Mouse (Mus musculus): Measurements from ENCODE around the gene Cdc42bpb. TPM values are rescaled to one million over a fixed set of nuclear protein-coding genes. Genes with fewer than 3 reads are reported as not detected.
A peak's percentile ranks its signal among the peaks of the same experiment; 100 is the strongest.

Cdc42bpb gene
- polyA plus RNA-seq, 1 experiment from 2014 or later, result 47.5 TPM

- Histone ChIP-seq H3K27ac (ENCODE audit: low read depth) (no peak overlapping the region), H3K9ac (no peak overlapping the region), H3K4me3 (ENCODE audit: low read depth, low read length) (no peak overlapping the region), H3K4me2 (no peak overlapping the region), H3K4me1 (ENCODE audit: insufficient read depth) (peaks cover 6% of the 10 kb centered on the region), H3K36me3 (ENCODE audit: insufficient read depth) (no peaks in the 10 kb centered on the region), H3K9me3 (ENCODE audit: low read depth, low read length) (no peaks in the 10 kb centered on the region), H3K27me3 (ENCODE audit: insufficient read depth, low read length) (peaks cover 41% of the 10 kb centered on the region)
- WGBS, result 25% methylated on average over 7 of the region's 7 CpGs
- DNase-seq, result peak; percentile 58
- ATAC-seq (ENCODE audit: insufficient read depth), result 0 out of 2 replicates have a peak, but pooled peaks have one; percentile 5
- no peak for TF ChIP-seq CTCF (IDR thresholded peaks at IDR 0.05; ENCODE audit: low read depth)
Observed at GRCm38 (mm10) chr12:111420946-111421709, 43.6 kb upstream of the Cdc42bpb start.

GRCm38 (mm10) chr12:111419918-111420317, 42.4 kb upstream of the Cdc42bpb start:
- H3K27me3 ChIP-seq (ENCODE audit: insufficient read depth, low read length), result peaks cover 33% of the 10 kb centered on the region
- no peak overlapping the region for H3K27ac ChIP-seq (ENCODE audit: low read depth)
- H3K4me3 ChIP-seq (ENCODE audit: low read depth, low read length), result no peak overlapping the region
- no peak overlapping the region for H3K4me2 ChIP-seq
- H3K4me1 ChIP-seq (ENCODE audit: insufficient read depth), result peaks cover 6% of the 10 kb centered on the region
- no peak for ATAC-seq (ENCODE audit: insufficient read depth)
- no peak overlapping the region for H3K9ac ChIP-seq
- DNase-seq, result no peak
- H3K36me3 ChIP-seq (ENCODE audit: insufficient read depth), result no peaks in the 10 kb centered on the region
- no peaks in the 10 kb centered on the region for H3K9me3 ChIP-seq (ENCODE audit: low read depth, low read length)
- WGBS, result 70% methylated on average over 5 of the region's 5 CpGs
- no peak for TF ChIP-seq CTCF (IDR thresholded peaks at IDR 0.05; ENCODE audit: low read depth)

GRCm38 (mm10) chr12:111416921-111417779, 39.6 kb upstream of the Cdc42bpb start, which contains the start of gene Exoc3l4:
TSS of gene Exoc3l4 (plus strand) at chr12:111417017.
- DNase-seq (peak; percentile 72), ATAC-seq (ENCODE audit: insufficient read depth) (peak; percentile 66)
- no peaks in the 10 kb centered on the region for H3K36me3 ChIP-seq (ENCODE audit: insufficient read depth)
- peaks cover 5% of the 10 kb centered on the region; the same call in 1 of the 2 replicates for H3K27me3 ChIP-seq (ENCODE audit: insufficient read depth, low read length)
- 3% methylated on average over 17 of the region's 17 CpGs for WGBS
- H3K9ac ChIP-seq, result peak within 1 kb of the TSS; percentile 44
- peak; percentile 25; the same call in 1 of the 2 replicates for TF ChIP-seq CTCF (IDR thresholded peaks at IDR 0.05; ENCODE audit: low read depth)
- H3K27ac ChIP-seq (ENCODE audit: low read depth), result peak within 1 kb of the TSS; percentile 65
- no peaks in the 10 kb centered on the region for H3K9me3 ChIP-seq (ENCODE audit: low read depth, low read length)
- peaks cover 11% of the 10 kb centered on the region for H3K4me1 ChIP-seq (ENCODE audit: insufficient read depth)
- H3K4me2 ChIP-seq, result peak within 1 kb of the TSS; percentile 68
- peak within 1 kb of the TSS; percentile 37 for H3K4me3 ChIP-seq (ENCODE audit: low read depth, low read length)

GRCm38 (mm10) chr12:111413300-111413699, 35.8 kb upstream of the Cdc42bpb start:
- Histone ChIP-seq H3K27ac (ENCODE audit: low read depth) (no peak overlapping the region), H3K4me1 (ENCODE audit: insufficient read depth) (peaks cover 11% of the 10 kb centered on the region), H3K27me3 (ENCODE audit: insufficient read depth, low read length) (peaks cover 3% of the 10 kb centered on the region; the same call in 1 of the 2 replicates), H3K4me2 (peak overlapping the region; percentile 67), H3K4me3 (ENCODE audit: low read depth, low read length) (peak overlapping the region; percentile 19), H3K36me3 (ENCODE audit: insufficient read depth) (no peaks in the 10 kb centered on the region), H3K9ac (peak overlapping the region; percentile 38; the same call in 1 of the 2 replicates), H3K9me3 (ENCODE audit: low read depth, low read length) (no peaks in the 10 kb centered on the region)
- peak; percentile 98 for TF ChIP-seq CTCF (IDR thresholded peaks at IDR 0.05; ENCODE audit: low read depth)
- WGBS, result under 1% methylated on average over 21 of the region's 21 CpGs
- ATAC-seq (ENCODE audit: insufficient read depth) (peak; percentile 88), DNase-seq (peak; percentile 96)

- WGBS, result 18% methylated on average over 12 of the region's 12 CpGs
- H3K4me1 ChIP-seq (ENCODE audit: insufficient read depth), result peaks cover 11% of the 10 kb centered on the region
Observed at GRCm38 (mm10) chr12:111412581-111413284, 35.2 kb upstream of the Cdc42bpb start.

GRCm38 (mm10) chr12:111411631-111412355, 34.3 kb upstream of the Cdc42bpb start:
- Histone ChIP-seq H3K4me2 (no peak overlapping the region), H3K27me3 (ENCODE audit: insufficient read depth, low read length) (peaks cover 17% of the 10 kb centered on the region; the same call in 1 of the 2 replicates), H3K4me1 (ENCODE audit: insufficient read depth) (peaks cover 5% of the 10 kb centered on the region; the same call in 1 of the 2 replicates), H3K4me3 (ENCODE audit: low read depth, low read length) (no peak overlapping the region), H3K9me3 (ENCODE audit: low read depth, low read length) (no peaks in the 10 kb centered on the region), H3K27ac (ENCODE audit: low read depth) (no peak overlapping the region), H3K36me3 (ENCODE audit: insufficient read depth) (no peaks in the 10 kb centered on the region), H3K9ac (no peak overlapping the region)
- WGBS, result 74% methylated on average over 8 of the region's 8 CpGs
- ATAC-seq (ENCODE audit: insufficient read depth) (no peak), DNase-seq (no peak)
- TF ChIP-seq CTCF (IDR thresholded peaks at IDR 0.05; ENCODE audit: low read depth), result no peak

More at GRCm38 (mm10) chr12:111412581-111413284, 35.2 kb upstream of the Cdc42bpb start:
- peak; percentile 41 for DNase-seq
- Histone ChIP-seq H3K9me3 (ENCODE audit: low read depth, low read length) (no peaks in the 10 kb centered on the region), H3K36me3 (ENCODE audit: insufficient read depth) (no peaks in the 10 kb centered on the region), H3K27me3 (ENCODE audit: insufficient read depth, low read length) (peaks cover 9% of the 10 kb centered on the region; the same call in 1 of the 2 replicates), H3K27ac (ENCODE audit: low read depth) (0 out of 2 replicates have a peak overlapping the region, but pooled peaks have one; percentile 13), H3K9ac (peak overlapping the region; percentile 38; the same call in 1 of the 2 replicates), H3K4me3 (ENCODE audit: low read depth, low read length) (peak overlapping the region; percentile 19), H3K4me2 (peak overlapping the region; percentile 67)
- ATAC-seq (ENCODE audit: insufficient read depth), result peak; percentile 10; the same call in 1 of the 2 replicates
- peak; percentile 35 for TF ChIP-seq CTCF (IDR thresholded peaks at IDR 0.05; ENCODE audit: low read depth)
